Comparison of ENCODE assay signal across 8 mouse cellular contexts in genomic region chr8:89272381-89272815, GRCm38 (mm10).
DNase-seq lines count a peak whose midpoint lies in the region; ATAC-seq and TF ChIP-seq lines count a peak whose summit lies in the region.

No protein-coding gene starts in this region.

- H3K4me3 ChIP-seq in liver, embryonic 14.5 days (ENCODE audit: insufficient read depth in 1 of 2, low read depth in 2 of 2, low read length in 2 of 2), result peak overlapping the region; percentile 1 to 40; a peak in 2 of 4 replicates
- H3K4me3 ChIP-seq in olfactory bulb, adult 2 months (ENCODE audit: insufficient read depth, low read depth, low read length), result peak overlapping the region; percentile 36

- no peak overlapping the region for H3K9ac ChIP-seq in liver, embryonic 14.5 days (replicated peaks)

- no peak for TF ChIP-seq POLR2A in olfactory bulb, adult 2 months (IDR thresholded peaks at IDR 0.05; ENCODE audit: insufficient read depth, low read depth, low read length)

- ATAC-seq in liver, embryonic 14.5 days (ENCODE audit: insufficient read depth), result no peak

- H3K9me3 ChIP-seq in liver, embryonic 14.5 days (ENCODE audit: control insufficient read depth, low read length), result no peaks in the 10 kb centered on the region

- peaks cover 2% of the 10 kb centered on the region; the same call in 1 of the 2 replicates for H3K27me3 ChIP-seq in liver, embryonic 14.5 days (ENCODE audit: control insufficient read depth, insufficient read depth, low read length)

- H3K27ac ChIP-seq in liver, embryonic 14.5 days, result no peak overlapping the region
- peak overlapping the region; percentile 79 for H3K27ac ChIP-seq in olfactory bulb, adult 2 months (ENCODE audit: insufficient read depth, low read depth, low read length)

- H3K36me3 ChIP-seq in liver, embryonic 14.5 days (replicated peaks; ENCODE audit: control insufficient read depth, insufficient read depth, low read depth), result no peaks in the 10 kb centered on the region

- peak; percentile 45 to 48 for DNase-seq in cerebellum, postnatal 10 days
- no peak for DNase-seq in cerebellum, adult 11-12 months
- peak; percentile 28 for DNase-seq in adrenal gland, postnatal 25 days
- DNase-seq in frontal cortex, postnatal 14 days (ENCODE audit: low spot score in 2 of 2), result peak; percentile 13
- DNase-seq in kidney, postnatal 10 days, result peak; percentile 45
- DNase-seq in liver, embryonic 14.5 days (ENCODE audit: low read depth in 3 of 3, low spot score in 3 of 3), result no peak
- DNase-seq in B cell, adult 2 months, result no peak

- no peak for TF ChIP-seq EP300 in liver, embryonic 14.5 days (IDR thresholded peaks at IDR 0.05; ENCODE audit: low read depth)

- H3K4me1 ChIP-seq in liver, embryonic 14.5 days (replicated peaks; ENCODE audit: control insufficient read depth in 2 of 2, insufficient read depth in 2 of 2, low read length in 1 of 2), result no peaks in the 10 kb centered on the region
- H3K4me1 ChIP-seq in olfactory bulb, adult 2 months (ENCODE audit: control insufficient read depth, insufficient read depth, low read length), result peaks cover 15% of the 10 kb centered on the region

- H3K4me2 ChIP-seq in liver, embryonic 14.5 days (ENCODE audit: low read depth), result peak overlapping the region; percentile 41

- TF ChIP-seq CTCF in liver, embryonic 14.5 days (IDR thresholded peaks at IDR 0.05; ENCODE audit: low read depth), result no peak
- no peak for TF ChIP-seq CTCF in olfactory bulb, adult 2 months (IDR thresholded peaks at IDR 0.05; ENCODE audit: insufficient read depth, low read depth, low read length)

- WGBS in liver, embryonic 14.5 days (ENCODE audit: insufficient replicate concordance), result 1% methylated on average over 28 of the region's 28 CpGs
- 2% methylated on average over 28 of the region's 28 CpGs for WGBS in olfactory bulb, adult 2 months

Comparison
In these comparisons a context has a peak if more than half of its experiments do, and no peak if none do; other contexts are left out.
1. DNase-seq: peak in cerebellum, postnatal 10 days (2 of 2), adrenal gland, postnatal 25 days (single experiment), frontal cortex, postnatal 14 days (2 of 2) and kidney, postnatal 10 days (single experiment); none in cerebellum, adult 11-12 months (single experiment), liver, embryonic 14.5 days (0 of 3) and B cell, adult 2 months (0 of 2).